Mouse (Mus musculus) 416B (cell line): ENCODE results near the gene Sirt6.

Experiments
- DNase-seq: peaks from one replicate; pipeline ENCODE4 v3.0.0; 2011; ENCODE audit warnings: low read depth

The Sirt6 gene

GRCm38 (mm10) chr10:81623441-81623840 is 4.2 kb downstream of the Sirt6 start:
- DNase-seq: no peak

GRCm38 (mm10) chr10:81620786-81621185 is 6.8 kb downstream of the Sirt6 start:
- no peak for DNase-seq

GRCm38 (mm10) chr10:81619976-81620375 is 7.6 kb downstream of the Sirt6 start:
- no peak for DNase-seq

GRCm38 (mm10) chr10:81615486-81615885 is 12.1 kb downstream of the Sirt6 start:
- no peak for DNase-seq

- peak; percentile 67 for DNase-seq
Measured at GRCm38 (mm10) chr10:81612779-81613178, 14.8 kb downstream of the Sirt6 start.

GRCm38 (mm10) chr10:81608308-81608707 is 19.3 kb downstream of the Sirt6 start:
- peak; percentile 55 for DNase-seq

- DNase-seq: peak; percentile 100
Measured at GRCm38 (mm10) chr10:81605974-81606751, 21.4 kb downstream of the Sirt6 start, which contains the start of gene BC025920. Gene BC025920 (plus strand): TSS chr10:81606270.

- no peak for DNase-seq
Measured at GRCm38 (mm10) chr10:81605666-81605973, 22.0 kb downstream of the Sirt6 start.

GRCm38 (mm10) chr10:81604968-81605665 is 22.5 kb downstream of the Sirt6 start:
- peak; percentile 92 for DNase-seq

- DNase-seq: no peak
Measured at GRCm38 (mm10) chr10:81604019-81604967, 23.3 kb downstream of the Sirt6 start.

GRCm38 (mm10) chr10:81602741-81603151 is 24.9 kb downstream of the Sirt6 start:
- peak; percentile 85 for DNase-seq

GRCm38 (mm10) chr10:81601396-81601905 is 26.1 kb downstream of the Sirt6 start:
- no peak for DNase-seq

GRCm38 (mm10) chr10:81600738-81601203 is 26.8 kb downstream of the Sirt6 start, which contains the start of gene Tle6:
Gene Tle6 (minus strand): TSS chr10:81601073.
- DNase-seq: peak; percentile 99

- DNase-seq: peak; percentile 43
Measured at GRCm38 (mm10) chr10:81600096-81600495, 27.5 kb downstream of the Sirt6 start.

GRCm38 (mm10) chr10:81599630-81600029 is 28.0 kb downstream of the Sirt6 start:
- no peak for DNase-seq

- no peak for DNase-seq
Measured at GRCm38 (mm10) chr10:81598871-81599270, 28.7 kb downstream of the Sirt6 start.

GRCm38 (mm10) chr10:81598342-81598741 is 29.3 kb downstream of the Sirt6 start:
- DNase-seq: no peak

- DNase-seq: peak; percentile 95
Measured at GRCm38 (mm10) chr10:81597137-81597950, 30.3 kb downstream of the Sirt6 start.

- no peak for DNase-seq
Measured at GRCm38 (mm10) chr10:81596611-81597010, 31.0 kb downstream of the Sirt6 start.

GRCm38 (mm10) chr10:81595599-81595998 is 32.0 kb downstream of the Sirt6 start:
- DNase-seq: no peak

GRCm38 (mm10) chr10:81593935-81594334 is 33.7 kb downstream of the Sirt6 start:
- no peak for DNase-seq
